Mouse (Mus musculus) C2C12 (cell line): ENCODE measurements around the gene Auts2. TPM values are rescaled to one million over a fixed set of nuclear protein-coding genes. Genes with fewer than 3 reads are reported as not detected.

Experiments
- H3K27me3 ChIP-seq: one replicate; pipeline ENCODE4 v1.6.1; 2011; ENCODE audit not compliant: control insufficient read depth, insufficient read depth, insufficient read length
- H3K36me3 ChIP-seq: one replicate; pipeline ENCODE4 v1.6.1; 2011; ENCODE audit not compliant: control insufficient read depth, insufficient read depth
- H3K4me3 ChIP-seq: one replicate; pipeline ENCODE4 v1.5.1; 2011; ENCODE audit warnings: mild to moderate bottlenecking, control low read depth; ENCODE audit not compliant: poor library complexity, insufficient read depth, severe bottlenecking
- H3K79me2 ChIP-seq: one replicate; pipeline ENCODE4 v1.6.1; 2011; ENCODE audit not compliant: control insufficient read depth, insufficient read depth
- H3K79me3 ChIP-seq: one replicate; pipeline ENCODE4 v1.6.1; 2011; ENCODE audit warnings: low read depth, control low read depth
- H3ac ChIP-seq: one replicate; pipeline ENCODE3; 2011; ENCODE audit warnings: low read depth; ENCODE audit not compliant: control insufficient read depth, insufficient read length
- CEBPB ChIP-seq: IDR thresholded peaks from one replicate; pipeline ENCODE4 v1.6.1; 2011; ENCODE audit warnings: low read depth, mild to moderate bottlenecking, control low read depth, moderate library complexity
- CTCF ChIP-seq: IDR thresholded peaks from one replicate; pipeline ENCODE4 v1.5.1; 2011; ENCODE audit not compliant: control insufficient read depth, insufficient read depth, insufficient read length
- FOSL1 ChIP-seq: IDR thresholded peaks from one replicate; pipeline ENCODE4 v1.8.0; 2011; ENCODE audit warnings: mild to moderate bottlenecking, low read length; ENCODE audit not compliant: poor library complexity, insufficient read depth, severe bottlenecking
- MAX ChIP-seq: IDR thresholded peaks from one replicate; pipeline ENCODE4 v1.6.1; 2011; ENCODE audit warnings: mild to moderate bottlenecking, control low read depth
- MYOD1 ChIP-seq: IDR thresholded peaks from one replicate; pipeline ENCODE4 v1.6.1; 2011; ENCODE audit warnings: low read depth; ENCODE audit not compliant: control insufficient read depth, insufficient read length
- MYOG ChIP-seq: IDR thresholded peaks from one replicate; pipeline ENCODE4 v1.6.1; 2011; ENCODE audit not compliant: control insufficient read depth, insufficient read length; ENCODE audit errors: extremely low read depth
- USF1 ChIP-seq: IDR thresholded peaks from one replicate; pipeline ENCODE4 v1.6.1; 2011; ENCODE audit warnings: low read depth, mild to moderate bottlenecking, control low read depth, moderate library complexity
- polyA plus RNA-seq: library from polyadenylated mRNA; unstranded; fragments of >200 nt; fragmentation: generic; extraction: Trizol; gene quantifications from one replicate; pipeline ENCODE4 v1.2.1, GENCODE M21; 2012; ENCODE audit warnings: missing spikeins

Auts2 gene
- polyA plus RNA-seq, 1 experiment = 8.4 TPM

DNA sequence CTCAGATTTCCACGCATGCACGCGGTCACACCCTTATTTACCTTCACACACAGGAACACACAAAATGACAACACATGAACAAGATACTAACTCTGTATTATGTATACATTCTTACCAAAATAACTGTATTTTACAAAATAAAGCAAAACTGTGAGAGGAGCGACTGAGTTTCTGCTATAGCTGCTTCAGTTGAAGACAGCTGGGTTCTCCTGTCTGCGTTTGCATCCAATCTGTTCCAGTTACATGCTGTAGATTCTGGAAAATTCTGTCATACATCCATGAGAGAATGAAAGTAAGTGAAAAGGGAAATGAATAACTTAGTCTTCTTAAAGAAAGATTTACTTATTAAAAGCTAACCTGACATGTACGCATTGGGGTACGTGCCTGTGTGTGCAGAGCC, 844.2 kb downstream of the Auts2 start:
- Histone ChIP-seq H3K79me3 (no peaks in the 10 kb centered on the region), H3K4me3 (no peak overlapping the region), H3K36me3 (no peaks in the 10 kb centered on the region), H3ac (no peak overlapping the region), H3K27me3 (no peaks in the 10 kb centered on the region), H3K79me2 (no peaks in the 10 kb centered on the region)
- no peak for TF ChIP-seq USF1
- no peak for TF ChIP-seq FOSL1
- TF ChIP-seq CTCF = no peak
- no peak for TF ChIP-seq MAX
- TF ChIP-seq MYOG = no peak
- TF ChIP-seq MYOD1 = no peak
- TF ChIP-seq CEBPB = no peak

DNA sequence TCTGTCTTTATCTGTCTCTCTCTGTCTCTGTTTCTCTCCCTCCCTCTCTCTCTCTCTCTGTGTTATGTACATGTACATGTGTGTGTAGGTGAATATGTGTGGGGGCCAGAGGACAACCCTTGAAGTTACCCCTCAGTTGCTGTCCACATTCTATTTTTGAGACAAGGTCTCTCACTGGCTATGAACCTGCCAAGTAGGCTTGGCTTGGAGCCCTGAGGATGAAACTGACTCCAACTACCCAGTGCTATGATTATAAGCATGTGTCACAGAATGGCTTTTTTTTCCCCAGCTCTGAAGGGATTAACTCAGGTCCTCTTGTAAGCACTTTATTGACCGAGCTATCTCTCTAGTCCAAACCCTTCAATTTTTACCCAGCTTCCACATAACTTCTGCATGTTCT, 852.4 kb downstream of the Auts2 start:
- H3K79me3 ChIP-seq = no peaks in the 10 kb centered on the region
- no peaks in the 10 kb centered on the region for H3K79me2 ChIP-seq
- H3ac ChIP-seq = no peak overlapping the region
- H3K27me3 ChIP-seq = no peaks in the 10 kb centered on the region
- no peaks in the 10 kb centered on the region for H3K36me3 ChIP-seq
- H3K4me3 ChIP-seq = no peak overlapping the region
- TF ChIP-seq MYOG (no peak), MAX (no peak), CTCF (no peak), MYOD1 (no peak), USF1 (no peak), CEBPB (no peak), FOSL1 (no peak)

DNA sequence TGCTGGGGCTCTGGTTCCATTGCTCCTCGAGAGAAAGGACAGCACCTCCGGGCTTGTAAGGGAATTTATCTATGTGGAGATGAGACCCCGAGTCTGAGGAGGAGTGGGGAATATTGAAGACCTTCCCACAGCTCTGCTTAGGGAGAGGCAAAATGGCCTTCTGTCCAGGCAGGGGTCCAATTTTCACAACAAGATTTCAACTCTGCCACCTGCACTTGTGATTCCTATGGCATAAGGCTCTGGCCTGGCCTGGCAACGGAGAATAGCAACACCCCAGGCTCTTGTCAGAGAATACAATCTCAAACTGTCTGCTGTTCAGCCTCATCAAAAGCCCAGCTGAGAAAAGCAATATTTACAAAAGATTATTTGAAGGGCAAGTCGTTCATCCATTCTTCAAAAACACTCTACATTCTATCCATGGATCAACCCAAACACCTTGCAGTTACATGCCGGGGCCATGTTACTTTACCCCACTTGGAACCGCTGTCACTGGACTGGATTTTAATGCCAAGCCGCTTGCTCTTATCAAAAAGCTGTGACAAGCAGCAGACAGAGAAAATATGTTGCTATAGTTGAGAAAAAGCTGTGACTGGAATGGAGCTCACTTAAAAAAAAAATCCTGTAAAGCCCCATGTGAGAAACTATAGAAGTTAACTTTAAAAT, 856.1 kb downstream of the Auts2 start:
- Histone ChIP-seq H3K4me3 (no peak overlapping the region), H3ac (no peak overlapping the region), H3K27me3 (no peaks in the 10 kb centered on the region), H3K36me3 (no peaks in the 10 kb centered on the region), H3K79me2 (no peaks in the 10 kb centered on the region), H3K79me3 (no peaks in the 10 kb centered on the region)
- TF ChIP-seq MAX (no peak), CEBPB (no peak), USF1 (no peak), MYOD1 (no peak), FOSL1 (no peak), CTCF (no peak), MYOG (no peak)

DNA sequence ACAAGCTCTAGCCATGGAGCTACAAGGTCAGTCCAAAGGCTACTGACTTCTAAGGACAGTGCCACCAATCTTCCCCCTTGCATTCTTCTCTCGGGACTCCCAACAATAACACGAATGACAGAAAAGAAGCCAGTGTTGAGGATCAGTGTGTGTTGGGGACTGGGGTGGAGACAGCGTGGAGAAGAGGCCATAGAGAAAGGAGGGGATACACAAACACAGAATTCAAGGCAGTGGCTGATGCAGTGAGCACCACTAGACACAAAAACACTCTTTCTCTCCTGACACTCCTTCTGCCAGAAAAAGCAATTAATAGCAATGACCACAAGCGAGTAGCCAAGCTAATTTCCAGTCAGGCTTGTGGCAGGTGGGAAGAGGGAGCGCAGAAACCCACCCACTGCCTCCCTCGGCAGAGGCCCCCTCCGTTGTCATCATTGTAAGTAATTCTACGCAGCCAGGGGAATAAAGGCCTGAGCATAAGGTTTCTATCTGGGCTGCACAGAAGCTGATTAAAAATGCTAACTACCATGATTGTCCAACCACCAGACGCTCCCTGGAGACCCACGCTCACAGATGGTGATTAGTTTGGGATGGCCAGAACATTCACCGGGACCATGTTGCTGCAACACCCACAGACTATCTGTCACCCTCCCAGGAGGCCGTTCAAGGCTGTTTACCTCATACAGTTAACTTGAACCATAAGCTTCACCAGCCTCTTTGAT, 862.9 kb downstream of the Auts2 start:
- Histone ChIP-seq H3K4me3 (no peak overlapping the region), H3K27me3 (no peaks in the 10 kb centered on the region), H3K79me2 (no peaks in the 10 kb centered on the region), H3ac (no peak overlapping the region), H3K36me3 (no peaks in the 10 kb centered on the region), H3K79me3 (no peaks in the 10 kb centered on the region)
- TF ChIP-seq FOSL1 (no peak), MYOG (no peak)

DNA sequence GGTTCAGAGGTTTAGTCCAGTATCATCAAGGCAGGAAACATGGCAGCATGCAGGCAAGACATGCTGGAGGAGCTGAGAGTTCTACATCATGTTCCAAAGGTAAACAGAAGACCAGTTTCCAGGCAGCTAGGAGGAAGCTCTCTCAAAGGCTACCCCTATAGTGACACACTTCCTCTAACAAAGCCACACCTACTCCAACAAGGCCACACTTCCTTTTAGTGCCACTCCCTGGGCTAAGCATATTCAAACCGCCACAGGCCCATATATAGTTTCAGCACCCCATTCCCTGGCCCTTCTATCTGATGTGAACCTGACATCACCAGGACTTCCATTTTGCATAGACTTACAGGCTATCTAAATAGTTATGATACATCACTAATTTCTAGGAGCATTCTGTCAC, 863.6 kb downstream of the Auts2 start:
- H3K36me3 ChIP-seq = no peaks in the 10 kb centered on the region
- H3K79me3 ChIP-seq = no peaks in the 10 kb centered on the region
- TF ChIP-seq USF1 = no peak
- no peak for TF ChIP-seq CEBPB
- TF ChIP-seq MYOD1 = no peak
- TF ChIP-seq MYOG = no peak
- no peaks in the 10 kb centered on the region for H3K27me3 ChIP-seq
- H3K79me2 ChIP-seq = no peaks in the 10 kb centered on the region
- H3K4me3 ChIP-seq = no peak overlapping the region
- H3ac ChIP-seq = no peak overlapping the region

DNA sequence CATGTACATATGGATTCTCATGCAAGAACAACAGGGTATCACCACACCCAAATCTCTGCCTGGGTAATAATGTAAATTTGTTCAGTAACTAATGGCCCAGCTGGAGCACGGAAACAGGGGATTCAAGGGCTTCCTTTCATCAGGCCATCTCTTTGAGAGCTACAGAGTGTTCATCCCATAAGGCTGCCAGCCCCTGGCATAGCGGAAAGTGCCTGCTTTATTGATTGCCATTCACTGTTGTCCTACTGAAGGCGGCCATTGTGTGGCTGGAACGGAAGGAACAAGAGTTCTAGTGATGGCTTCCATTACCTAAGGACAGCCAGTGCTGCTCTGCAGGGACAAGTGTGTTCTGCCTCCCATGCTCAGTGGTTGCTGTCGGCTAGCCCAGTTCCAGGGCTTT, 865.6 kb downstream of the Auts2 start:
- Histone ChIP-seq H3K79me3 (no peaks in the 10 kb centered on the region), H3K4me3 (no peak overlapping the region)
- TF ChIP-seq MAX (no peak), USF1 (no peak), FOSL1 (no peak), MYOD1 (no peak), MYOG (no peak), CTCF (no peak), CEBPB (no peak)

More for the DNA sequence above, 865.6 kb downstream of the Auts2 start:
- Histone ChIP-seq H3K27me3 (no peaks in the 10 kb centered on the region), H3K79me2 (no peaks in the 10 kb centered on the region), H3K36me3 (no peaks in the 10 kb centered on the region), H3ac (no peak overlapping the region)
